Mouse (Mus musculus): ENCODE data around the gene Atp2a1. TPM values are rescaled to one million over a fixed set of nuclear protein-coding genes. Genes with fewer than 3 reads are reported as not detected.

The Atp2a1 gene
- polyA plus RNA-seq, 1 experiment from 2014 or later = 0.45 TPM

GRCm38 (mm10) chr7:126440134-126440533 lies 22.8 kb downstream of the Atp2a1 start:
- ATAC-seq (replicated peaks; ENCODE audit: low FRiP score, low read depth) = no peak
- Histone ChIP-seq H3K27me3 (ENCODE audit: insufficient read depth, low read length) (no peaks in the 10 kb centered on the region), H3K4me1 (replicated peaks; ENCODE audit: insufficient read depth, low read length) (no peaks in the 10 kb centered on the region), H3K36me3 (ENCODE audit: insufficient read depth, low read length) (peaks cover 11% of the 10 kb centered on the region; the same call in 1 of the 2 replicates), H3K9me3 (replicated peaks; ENCODE audit: low read length) (no peaks in the 10 kb centered on the region), H3K9ac (ENCODE audit: low read depth, low read length) (no peak overlapping the region), H3K4me2 (ENCODE audit: low read length) (no peak overlapping the region), H3K27ac (no peak overlapping the region), H3K4me3 (replicated peaks; ENCODE audit: low read depth, low read length) (no peak overlapping the region)
- TF ChIP-seq CTCF (IDR thresholded peaks at IDR 0.05; ENCODE audit: low read depth) = no peak
- no peak for DNase-seq (ENCODE audit: low spot score)
- WGBS = 86% methylated on average over 9 of the region's 9 CpGs

GRCm38 (mm10) chr7:126436851-126437250 lies 26.1 kb downstream of the Atp2a1 start:
- no peaks in the 10 kb centered on the region for H3K4me1 ChIP-seq (replicated peaks; ENCODE audit: insufficient read depth, low read length)
- H3K36me3 ChIP-seq (ENCODE audit: insufficient read depth, low read length) = no peaks in the 10 kb centered on the region
- H3K9ac ChIP-seq (ENCODE audit: low read depth, low read length) = no peak overlapping the region
- H3K27me3 ChIP-seq (ENCODE audit: insufficient read depth, low read length) = no peaks in the 10 kb centered on the region
- H3K4me2 ChIP-seq (ENCODE audit: low read length) = no peak overlapping the region
- H3K4me3 ChIP-seq (replicated peaks; ENCODE audit: low read depth, low read length) = no peak overlapping the region
- H3K9me3 ChIP-seq (replicated peaks; ENCODE audit: low read length) = no peaks in the 10 kb centered on the region
- ATAC-seq (replicated peaks; ENCODE audit: low FRiP score, low read depth) (peak; percentile 65; the same call in 1 of the 2 replicates), DNase-seq (ENCODE audit: low spot score) (peak; percentile 86)
- 24% methylated on average over 8 of the region's 8 CpGs for WGBS
- peak; percentile 94 for TF ChIP-seq CTCF (IDR thresholded peaks at IDR 0.05; ENCODE audit: low read depth)
- H3K27ac ChIP-seq = no peak overlapping the region

- Histone ChIP-seq H3K36me3 (ENCODE audit: insufficient read depth, low read length) (no peaks in the 10 kb centered on the region), H3K4me2 (ENCODE audit: low read length) (no peak overlapping the region), H3K9me3 (replicated peaks; ENCODE audit: low read length) (no peaks in the 10 kb centered on the region), H3K27ac (no peak overlapping the region), H3K4me1 (replicated peaks; ENCODE audit: insufficient read depth, low read length) (no peaks in the 10 kb centered on the region), H3K4me3 (replicated peaks; ENCODE audit: low read depth, low read length) (no peak overlapping the region), H3K27me3 (ENCODE audit: insufficient read depth, low read length) (no peaks in the 10 kb centered on the region), H3K9ac (ENCODE audit: low read depth, low read length) (no peak overlapping the region)
- ATAC-seq (replicated peaks; ENCODE audit: low FRiP score, low read depth) (no peak), DNase-seq (ENCODE audit: low spot score) (no peak)
- TF ChIP-seq CTCF (IDR thresholded peaks at IDR 0.05; ENCODE audit: low read depth) = no peak
- WGBS = 65% methylated on average over 3 of the region's 3 CpGs
Measured at GRCm38 (mm10) chr7:126435801-126436200, 27.1 kb downstream of the Atp2a1 start.

DNA sequence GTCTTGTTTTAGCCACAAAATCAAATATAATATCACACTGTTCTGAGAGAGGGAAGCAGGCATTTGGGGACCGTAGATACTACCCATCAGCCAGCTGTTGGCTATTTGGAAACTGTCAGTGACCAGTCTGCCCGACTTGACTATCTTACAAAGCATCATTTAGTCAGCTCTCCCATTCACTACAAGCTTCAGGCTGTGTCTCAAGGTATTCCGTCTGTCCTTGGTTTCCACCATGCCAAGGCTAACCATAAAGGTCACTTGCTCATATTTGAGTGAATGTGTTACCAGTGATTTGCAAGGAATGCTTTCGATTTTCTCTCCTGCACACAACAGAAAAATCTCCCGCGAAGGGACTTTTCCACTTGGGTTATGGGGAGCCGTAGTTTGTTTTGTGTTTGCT lies 28.2 kb downstream of the Atp2a1 start:
- no peaks in the 10 kb centered on the region for H3K4me1 ChIP-seq (replicated peaks; ENCODE audit: insufficient read depth, low read length)
- 74% methylated on average over 7 of the region's 7 CpGs for WGBS
- no peak for DNase-seq (ENCODE audit: low spot score)
- H3K27me3 ChIP-seq (ENCODE audit: insufficient read depth, low read length) = no peaks in the 10 kb centered on the region
- H3K27ac ChIP-seq = no peak overlapping the region
- H3K4me2 ChIP-seq (ENCODE audit: low read length) = no peak overlapping the region
- no peaks in the 10 kb centered on the region for H3K9me3 ChIP-seq (replicated peaks; ENCODE audit: low read length)
- no peak for TF ChIP-seq CTCF (IDR thresholded peaks at IDR 0.05; ENCODE audit: low read depth)
- H3K4me3 ChIP-seq (replicated peaks; ENCODE audit: low read depth, low read length) = no peak overlapping the region
- H3K9ac ChIP-seq (ENCODE audit: low read depth, low read length) = no peak overlapping the region
- ATAC-seq (replicated peaks; ENCODE audit: low FRiP score, low read depth) = no peak
- H3K36me3 ChIP-seq (ENCODE audit: insufficient read depth, low read length) = no peaks in the 10 kb centered on the region

GRCm38 (mm10) chr7:126430167-126430566 lies 32.7 kb downstream of the Atp2a1 start:
- Histone ChIP-seq H3K4me3 (replicated peaks; ENCODE audit: low read depth, low read length) (no peak overlapping the region), H3K36me3 (ENCODE audit: insufficient read depth, low read length) (no peaks in the 10 kb centered on the region), H3K9me3 (replicated peaks; ENCODE audit: low read length) (no peaks in the 10 kb centered on the region), H3K4me1 (replicated peaks; ENCODE audit: insufficient read depth, low read length) (peaks cover 4% of the 10 kb centered on the region; the same call in 1 of the 2 replicates), H3K27me3 (ENCODE audit: insufficient read depth, low read length) (no peaks in the 10 kb centered on the region), H3K27ac (no peak overlapping the region), H3K9ac (ENCODE audit: low read depth, low read length) (no peak overlapping the region), H3K4me2 (ENCODE audit: low read length) (no peak overlapping the region)
- ATAC-seq (replicated peaks; ENCODE audit: low FRiP score, low read depth) (no peak), DNase-seq (ENCODE audit: low spot score) (no peak)
- TF ChIP-seq CTCF (IDR thresholded peaks at IDR 0.05; ENCODE audit: low read depth) = no peak

DNA sequence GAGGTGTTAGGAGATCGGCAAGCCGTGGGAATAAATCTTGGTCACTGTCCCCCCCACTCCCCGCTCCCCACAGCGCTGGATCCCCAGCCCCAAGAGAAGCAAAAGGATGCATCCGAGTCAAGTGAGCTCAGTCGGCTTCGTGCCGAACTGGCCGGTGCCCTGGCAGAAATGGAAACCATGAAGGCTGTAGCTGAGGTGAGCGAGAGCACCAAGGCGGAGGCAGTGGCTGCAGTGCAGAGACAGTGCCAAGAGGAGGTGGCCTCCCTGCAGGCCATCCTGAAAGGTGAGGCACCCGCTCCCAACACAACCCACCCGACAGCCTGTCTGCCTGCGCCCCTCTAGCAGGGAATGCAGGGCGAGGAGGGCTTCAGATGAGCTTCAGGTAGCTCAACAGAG lies 33.4 kb downstream of the Atp2a1 start:
- no peaks in the 10 kb centered on the region for H3K27me3 ChIP-seq (ENCODE audit: insufficient read depth, low read length)
- ATAC-seq (replicated peaks; ENCODE audit: low FRiP score, low read depth) (peak; percentile 20), DNase-seq (ENCODE audit: low spot score) (no peak)
- H3K4me1 ChIP-seq (replicated peaks; ENCODE audit: insufficient read depth, low read length) = peaks cover 4% of the 10 kb centered on the region; the same call in 1 of the 2 replicates
- peak overlapping the region; percentile 76 for H3K4me2 ChIP-seq (ENCODE audit: low read length)
- TF ChIP-seq CTCF (IDR thresholded peaks at IDR 0.05; ENCODE audit: low read depth) = no peak
- no peaks in the 10 kb centered on the region for H3K36me3 ChIP-seq (ENCODE audit: insufficient read depth, low read length)
- H3K9me3 ChIP-seq (replicated peaks; ENCODE audit: low read length) = no peaks in the 10 kb centered on the region
- peak overlapping the region; percentile 73 for H3K9ac ChIP-seq (ENCODE audit: low read depth, low read length)
- H3K4me3 ChIP-seq (replicated peaks; ENCODE audit: low read depth, low read length) = peak overlapping the region; percentile 69
- peak overlapping the region; percentile 50; the same call in 1 of the 2 replicates for H3K27ac ChIP-seq
- 30% methylated on average over 15 of the region's 15 CpGs for WGBS

Measured in kidney, postnatal 0 days (tissue).